Mouse (Mus musculus) embryonic facial prominence, embryonic 15.5 days (tissue): Measurements from ENCODE around the gene Plxnd1. TPM values are rescaled to one million over a fixed set of nuclear protein-coding genes. Genes with fewer than 3 reads are reported as not detected.

Experiments
- ATAC-seq: fragments of 200-750 bp; cut with Nextera tagmentation; 2 replicates; pipeline ENCODE4 v1.8.0; 2017; ENCODE audit warnings: low read depth, moderate TSS enrichment; ENCODE audit not compliant: insufficient number of reproducible peaks, low FRiP score, low TSS enrichment
- H3K27ac ChIP-seq: fragments of 300-500 bp; sonication (generic); replicated peaks from 2 replicates; pipeline ENCODE4 v1.5.1; 2015; ENCODE audit warnings: mild to moderate bottlenecking, inconsistent platforms
- H3K27me3 ChIP-seq: fragments of 300-500 bp; sonication (generic); 2 replicates; pipeline ENCODE4 v1.6.1; 2015; ENCODE audit warnings: inconsistent platforms
- H3K36me3 ChIP-seq: fragments of 300-500 bp; sonication (generic); 2 replicates; pipeline ENCODE4 v1.6.1; 2015; ENCODE audit warnings: mild to moderate bottlenecking, inconsistent platforms
- H3K4me1 ChIP-seq: fragments of 300-500 bp; sonication (generic); 2 replicates; pipeline ENCODE4 v1.6.1; 2015; ENCODE audit warnings: inconsistent platforms
- H3K4me2 ChIP-seq: fragments of 300-500 bp; sonication (generic); replicated peaks from 2 replicates; pipeline ENCODE4 v1.6.1; 2015; ENCODE audit warnings: mild to moderate bottlenecking, inconsistent platforms
- H3K4me3 ChIP-seq: fragments of 300-500 bp; sonication (generic); replicated peaks from 2 replicates; pipeline ENCODE4 v1.5.1; 2015; ENCODE audit warnings: mild to moderate bottlenecking, inconsistent platforms
- H3K9ac ChIP-seq: fragments of 300-500 bp; sonication (generic); 2 replicates; pipeline ENCODE4 v1.6.1; 2015; ENCODE audit warnings: inconsistent platforms
- H3K9me3 ChIP-seq: fragments of 300-500 bp; sonication (generic); replicated peaks from 2 replicates; pipeline ENCODE4 v1.6.1; 2016; ENCODE audit warnings: inconsistent platforms
- WGBS: fragments of 180-500 bp; shearing (Covaris S2); methylation state at CpG from one replicate; pipeline ENCODE4 v1.1.7; 2015; 5-methylcytosine and 5-hydroxymethylcytosine counted together
- polyA plus RNA-seq: library from polyadenylated mRNA; unstranded; fragments of >200 nt; fragmentation: Nextera tagmentation; extraction: Ambion mirVana; gene quantifications from 2 replicates; pipeline ENCODE4 v1.2.1, GENCODE M21; 2015

The Plxnd1 gene
- polyA plus RNA-seq, 1 experiment from 2014 or later: 29.4 TPM

DNA sequence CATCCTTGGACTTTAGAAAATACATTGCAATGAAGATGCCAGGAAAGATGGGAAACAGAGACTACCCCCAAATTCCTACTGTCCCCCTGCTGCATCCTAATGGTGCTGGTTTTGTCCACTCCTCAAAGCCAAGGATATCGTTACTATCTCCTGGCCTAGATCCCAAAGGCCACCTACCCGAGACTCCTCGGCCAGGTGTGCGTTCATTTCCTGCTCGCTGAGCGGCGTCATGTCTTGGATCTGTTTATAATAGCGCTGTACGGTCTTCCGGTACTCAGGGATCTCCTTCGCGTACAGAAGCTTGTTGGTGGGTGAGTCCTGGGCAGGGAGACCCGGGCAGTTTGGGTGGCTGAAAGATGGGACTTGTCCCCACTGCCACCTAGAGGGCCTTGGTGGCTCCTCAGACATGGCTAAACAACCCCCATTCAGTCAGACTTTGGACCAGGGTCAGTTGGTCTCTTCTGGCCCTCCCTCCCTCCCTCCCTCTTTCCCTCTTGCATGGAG, 38.3 kb downstream of the Plxnd1 start:
- no peaks in the 10 kb centered on the region for H3K27me3 ChIP-seq
- H3K4me1 ChIP-seq: peaks cover 78% of the 10 kb centered on the region
- ATAC-seq: no peak
- peak overlapping the region; percentile 19; the same call in 1 of the 2 replicates for H3K9ac ChIP-seq
- no peaks in the 10 kb centered on the region; the same call in 1 of the 2 replicates for H3K9me3 ChIP-seq
- WGBS: 80% methylated on average over 13 of the region's 13 CpGs
- H3K36me3 ChIP-seq: 0 out of 2 replicates have a peak, but pooled peaks cover 11% of the 10 kb centered on the region
- H3K4me3 ChIP-seq: no peak overlapping the region
- H3K27ac ChIP-seq: peak overlapping the region; percentile 48; the same call in 1 of the 2 replicates
- H3K4me2 ChIP-seq: no peak overlapping the region

- Histone ChIP-seq H3K36me3 (0 out of 2 replicates have a peak, but pooled peaks cover 3% of the 10 kb centered on the region), H3K9ac (no peak overlapping the region), H3K27ac (no peak overlapping the region), H3K4me3 (no peak overlapping the region), H3K9me3 (no peaks in the 10 kb centered on the region; the same call in 1 of the 2 replicates), H3K27me3 (no peaks in the 10 kb centered on the region), H3K4me2 (no peak overlapping the region), H3K4me1 (peaks cover 69% of the 10 kb centered on the region)
- WGBS: 70% methylated on average over 11 of the region's 11 CpGs
- no peak for ATAC-seq
These were observed 39.1 kb downstream of the Plxnd1 start for GRCm38 (mm10) chr6:115955664-115956063.

GRCm38 (mm10) chr6:115955169-115955568, 39.6 kb downstream of the Plxnd1 start:
- Histone ChIP-seq H3K4me3 (no peak overlapping the region), H3K9ac (no peak overlapping the region), H3K27ac (peak overlapping the region; percentile 59; the same call in 1 of the 2 replicates), H3K4me2 (no peak overlapping the region), H3K36me3 (0 out of 2 replicates have a peak, but pooled peaks cover 3% of the 10 kb centered on the region), H3K9me3 (no peaks in the 10 kb centered on the region; the same call in 1 of the 2 replicates), H3K27me3 (no peaks in the 10 kb centered on the region), H3K4me1 (peaks cover 65% of the 10 kb centered on the region)
- 78% methylated on average over 4 of the region's 4 CpGs for WGBS
- no peak for ATAC-seq

DNA sequence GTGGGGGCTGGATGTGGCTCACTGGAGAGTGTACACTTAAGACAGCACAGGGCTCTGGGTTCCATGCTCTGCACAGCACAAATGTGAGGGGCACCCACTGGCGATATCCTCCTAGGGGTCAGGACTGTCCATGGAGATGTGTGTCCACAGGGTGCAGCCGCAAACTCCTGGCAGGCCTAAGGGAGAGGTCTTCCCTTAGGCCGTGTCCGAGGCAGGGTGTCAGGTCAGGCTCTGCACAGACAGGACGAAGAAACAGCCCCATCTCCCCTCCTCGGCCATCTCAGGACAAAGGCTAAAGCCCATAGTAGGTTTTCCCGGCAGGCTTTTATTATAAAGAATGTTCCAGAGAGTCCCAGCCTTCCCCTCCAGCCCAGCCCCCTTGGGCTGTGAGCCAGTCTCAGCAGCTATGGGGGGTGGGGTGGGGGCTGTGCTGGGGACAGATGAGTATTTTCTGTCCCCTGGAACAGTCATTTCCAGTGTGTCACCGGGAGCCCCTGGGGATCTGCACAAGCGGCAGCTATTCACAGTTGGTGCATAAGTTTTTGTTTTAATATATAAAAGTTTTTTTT, 40.2 kb downstream of the Plxnd1 start:
- H3K9me3 ChIP-seq: no peaks in the 10 kb centered on the region; the same call in 1 of the 2 replicates
- H3K27ac ChIP-seq: peak overlapping the region; percentile 59; the same call in 1 of the 2 replicates
- H3K9ac ChIP-seq: no peak overlapping the region
- 60% methylated on average over 9 of the region's 9 CpGs for WGBS
- no peak overlapping the region for H3K4me2 ChIP-seq
- ATAC-seq: no peak
- H3K4me3 ChIP-seq: no peak overlapping the region
- H3K36me3 ChIP-seq: 0 out of 2 replicates have a peak, but pooled peaks cover 3% of the 10 kb centered on the region
- H3K27me3 ChIP-seq: no peaks in the 10 kb centered on the region
- H3K4me1 ChIP-seq: peaks cover 59% of the 10 kb centered on the region

- 42% methylated on average over 6 of the region's 6 CpGs for WGBS
- Histone ChIP-seq H3K9ac (no peak overlapping the region), H3K27ac (no peak overlapping the region; the same call in 1 of the 2 replicates), H3K27me3 (no peaks in the 10 kb centered on the region), H3K9me3 (no peaks in the 10 kb centered on the region), H3K4me1 (peaks cover 18% of the 10 kb centered on the region), H3K4me3 (no peak overlapping the region), H3K36me3 (no peaks in the 10 kb centered on the region), H3K4me2 (no peak overlapping the region)
- ATAC-seq: no peak
These were observed 48.4 kb downstream of the Plxnd1 start for GRCm38 (mm10) chr6:115946389-115946788.

DNA sequence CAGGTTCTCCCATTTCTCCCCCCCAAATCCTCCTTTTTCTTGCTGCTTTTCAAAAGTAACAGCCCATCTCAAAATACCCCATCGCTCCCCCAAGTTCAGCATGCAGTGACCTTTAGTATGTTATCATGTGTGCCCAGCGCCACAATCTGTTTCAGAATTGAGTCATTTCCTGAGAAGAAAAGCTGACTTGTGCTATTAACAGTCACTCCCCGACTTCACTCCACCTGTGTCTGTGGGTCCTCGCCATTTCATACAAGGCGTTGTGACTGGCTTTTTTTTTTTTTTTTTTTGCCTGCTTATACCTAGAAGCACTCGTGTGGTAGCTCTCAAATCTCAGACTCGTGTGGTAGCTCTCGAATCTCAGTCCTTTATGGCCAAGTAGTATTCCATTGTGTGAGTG, 49.2 kb downstream of the Plxnd1 start:
- ATAC-seq: no peak
- H3K4me2 ChIP-seq: no peak overlapping the region
- no peaks in the 10 kb centered on the region for H3K36me3 ChIP-seq
- peaks cover 18% of the 10 kb centered on the region for H3K4me1 ChIP-seq
- H3K27ac ChIP-seq: no peak overlapping the region
- WGBS: 81% methylated on average over 8 of the region's 8 CpGs
- H3K9me3 ChIP-seq: no peaks in the 10 kb centered on the region
- H3K27me3 ChIP-seq: no peaks in the 10 kb centered on the region
- no peak overlapping the region for H3K9ac ChIP-seq
- H3K4me3 ChIP-seq: no peak overlapping the region

DNA sequence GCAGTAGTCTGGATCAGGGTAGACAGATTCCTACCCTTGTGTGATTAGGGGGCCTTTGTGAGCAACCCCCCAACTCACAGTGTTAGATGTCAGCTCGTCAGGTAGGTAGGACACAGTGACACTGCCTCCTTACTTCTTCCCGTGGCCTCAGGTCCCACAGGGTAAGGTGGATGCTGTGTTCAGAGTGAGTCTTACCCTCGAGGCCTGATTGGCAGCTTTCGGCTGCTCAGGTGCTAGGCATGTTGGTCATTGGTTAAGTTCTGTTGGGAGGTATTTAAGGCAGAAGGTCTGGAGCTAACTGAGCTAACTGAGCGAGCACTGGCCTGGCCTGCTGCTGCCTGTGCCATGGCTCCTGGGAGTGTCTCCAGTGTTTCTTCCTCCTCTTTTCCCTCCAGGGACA, 50.2 kb downstream of the Plxnd1 start, which contains the start of gene H1foo:
Gene H1foo (plus strand): TSS at position 301 of the 400 bp plus-strand sequence.
- Histone ChIP-seq H3K4me1 (peaks cover 18% of the 10 kb centered on the region), H3K36me3 (no peaks in the 10 kb centered on the region), H3K9ac (no peak within 1 kb of the TSS), H3K27me3 (no peaks in the 10 kb centered on the region), H3K9me3 (no peaks in the 10 kb centered on the region), H3K4me2 (no peak within 1 kb of the TSS), H3K4me3 (no peak within 1 kb of the TSS), H3K27ac (no peak within 1 kb of the TSS)
- ATAC-seq: no peak
- WGBS: 83% methylated on average over 5 of the region's 5 CpGs

DNA sequence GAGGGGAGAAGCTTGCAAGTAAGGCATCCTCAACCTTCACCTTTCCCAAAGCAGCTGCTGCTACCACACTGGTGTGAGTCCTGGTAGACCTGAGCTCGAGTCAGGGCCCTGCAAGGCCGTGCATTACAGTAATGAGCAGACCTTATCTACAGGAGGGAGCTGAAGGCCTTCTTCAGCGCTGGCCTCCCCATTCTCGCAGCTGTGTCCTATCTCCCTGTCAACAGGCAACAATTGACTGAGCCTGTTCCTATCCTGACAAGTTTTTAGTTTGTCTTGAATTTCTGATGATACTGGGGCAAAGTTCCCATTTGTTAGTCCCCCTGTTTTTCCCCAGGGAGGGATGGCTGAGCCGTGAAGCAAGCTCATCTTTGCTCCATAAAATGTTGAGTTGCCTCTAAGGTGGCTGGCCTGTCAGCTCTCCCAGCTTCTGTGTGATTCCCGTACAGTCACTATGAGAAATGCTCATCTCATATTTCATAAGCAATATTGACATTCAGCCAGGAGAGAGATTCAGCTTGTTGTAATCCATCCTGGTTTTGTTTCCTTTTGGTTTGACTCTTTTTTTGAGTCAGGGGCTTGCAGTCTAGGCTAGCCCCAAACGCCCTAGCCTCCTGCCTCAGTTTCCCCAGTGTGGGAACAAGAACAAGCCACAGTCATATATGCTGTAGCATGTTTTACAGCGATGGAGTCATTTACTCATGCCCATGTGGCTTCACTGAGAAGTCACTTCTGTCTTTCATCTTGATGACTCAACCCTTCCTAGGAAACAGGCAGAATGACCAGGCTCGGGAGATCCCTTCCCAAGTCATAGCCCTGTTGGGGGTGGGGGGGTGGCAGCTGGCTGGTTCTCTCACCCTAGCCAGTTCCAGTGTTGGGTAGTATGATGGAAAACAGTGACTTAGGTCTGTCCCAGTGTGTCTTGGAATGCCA, 51.0 kb downstream of the Plxnd1 start:
- no peak overlapping the region for H3K27ac ChIP-seq
- 61% methylated on average over 9 of the region's 9 CpGs for WGBS
- H3K9ac ChIP-seq: no peak overlapping the region
- no peaks in the 10 kb centered on the region for H3K9me3 ChIP-seq
- no peak overlapping the region for H3K4me2 ChIP-seq
- H3K36me3 ChIP-seq: no peaks in the 10 kb centered on the region
- peaks cover 18% of the 10 kb centered on the region for H3K4me1 ChIP-seq
- no peak overlapping the region for H3K4me3 ChIP-seq
- H3K27me3 ChIP-seq: no peaks in the 10 kb centered on the region
- no peak for ATAC-seq

DNA sequence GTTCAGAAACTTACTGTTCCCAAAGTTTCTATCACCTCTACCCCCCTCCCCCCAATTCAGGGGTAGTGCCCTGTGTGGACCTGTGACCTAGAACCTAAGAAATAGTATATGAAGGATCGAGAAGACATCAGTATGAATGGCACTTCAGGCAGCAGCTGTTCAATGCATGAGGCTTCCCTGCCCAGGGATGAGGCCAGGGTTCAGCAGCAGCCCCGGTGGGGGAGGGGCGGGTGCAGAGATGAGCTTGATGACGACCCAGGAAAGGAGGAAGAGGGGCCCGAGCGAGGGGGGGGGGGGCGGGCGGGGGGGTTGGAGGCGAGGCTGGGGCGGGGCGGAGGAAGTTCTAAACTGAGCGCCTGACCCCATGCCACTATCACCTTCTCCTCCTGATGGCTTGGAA, 53.7 kb downstream of the Plxnd1 start:
- no peak overlapping the region for H3K4me2 ChIP-seq
- 17% methylated on average over 7 of the region's 12 CpGs for WGBS

DNA sequence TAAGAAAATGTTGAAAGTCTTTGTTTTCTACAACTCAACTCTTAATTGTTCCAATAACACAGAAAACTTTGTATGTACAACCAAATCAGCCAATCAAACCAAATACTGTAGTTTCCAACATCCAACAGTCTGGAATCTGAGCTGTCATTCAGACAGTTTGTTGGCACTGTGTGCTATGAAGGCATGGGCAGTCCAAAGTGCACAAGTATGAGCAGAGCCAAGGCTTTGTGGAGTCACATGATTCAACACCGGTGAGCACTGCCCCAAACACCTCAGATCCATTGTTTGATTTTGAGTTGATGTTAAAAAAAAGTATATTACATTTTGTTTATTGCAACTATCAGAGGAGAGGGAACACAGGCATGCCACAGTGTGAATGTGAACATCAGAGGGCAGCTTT, 54.2 kb downstream of the Plxnd1 start:
- WGBS: 59% methylated on average over 1 of the region's 1 CpGs
- Histone ChIP-seq H3K9me3 (no peaks in the 10 kb centered on the region), H3K4me3 (no peak overlapping the region), H3K9ac (no peak overlapping the region), H3K4me1 (peaks cover 10% of the 10 kb centered on the region), H3K27ac (no peak overlapping the region), H3K36me3 (no peaks in the 10 kb centered on the region), H3K4me2 (no peak overlapping the region), H3K27me3 (no peaks in the 10 kb centered on the region)
- no peak for ATAC-seq

More for the DNA sequence above, 53.7 kb downstream of the Plxnd1 start:
- H3K36me3 ChIP-seq: no peaks in the 10 kb centered on the region
- H3K4me1 ChIP-seq: peaks cover 12% of the 10 kb centered on the region
- no peak overlapping the region for H3K4me3 ChIP-seq
- no peak overlapping the region for H3K27ac ChIP-seq
- no peaks in the 10 kb centered on the region for H3K27me3 ChIP-seq
- no peak for ATAC-seq
- H3K9ac ChIP-seq: no peak overlapping the region
- no peaks in the 10 kb centered on the region for H3K9me3 ChIP-seq

DNA sequence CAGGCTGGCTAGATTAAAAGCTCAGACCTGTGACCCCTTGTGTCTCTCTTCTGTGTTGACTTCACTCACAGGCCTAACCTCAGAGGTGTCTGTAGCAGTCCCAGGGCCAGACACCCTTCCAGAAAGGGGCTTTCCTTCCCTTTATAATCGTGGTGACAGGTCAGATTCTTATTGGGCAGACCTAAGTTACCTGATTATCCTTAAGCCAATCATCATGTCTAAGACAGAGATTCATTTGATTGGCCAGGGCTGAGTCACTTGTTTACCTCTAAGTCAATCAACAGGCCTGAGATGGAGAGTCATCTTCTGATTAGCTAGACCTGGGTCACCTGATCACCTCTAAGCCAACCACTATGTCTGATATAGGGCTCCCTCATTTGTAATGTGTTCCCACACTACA, 56.0 kb downstream of the Plxnd1 start:
- WGBS: 55% methylated on average over 1 of the region's 1 CpGs
- Histone ChIP-seq H3K4me1 (peaks cover 6% of the 10 kb centered on the region), H3K36me3 (no peaks in the 10 kb centered on the region), H3K27ac (no peak overlapping the region), H3K4me3 (no peak overlapping the region), H3K27me3 (no peaks in the 10 kb centered on the region), H3K9me3 (no peaks in the 10 kb centered on the region), H3K9ac (no peak overlapping the region), H3K4me2 (no peak overlapping the region)
- no peak for ATAC-seq
